Mouse (Mus musculus) C2C12 (cell line): Measurements from ENCODE around the gene Otud7a. TPM values are rescaled to one million over a fixed set of nuclear protein-coding genes. Genes with fewer than 3 reads are reported as not detected.

Experiments
- H3K27me3 ChIP-seq: one replicate; pipeline ENCODE4 v1.6.1; 2011; ENCODE audit not compliant: control insufficient read depth, insufficient read depth, insufficient read length
- H3K36me3 ChIP-seq: one replicate; pipeline ENCODE4 v1.6.1; 2011; ENCODE audit not compliant: control insufficient read depth, insufficient read depth
- H3K4me3 ChIP-seq: one replicate; pipeline ENCODE4 v1.5.1; 2011; ENCODE audit warnings: mild to moderate bottlenecking, control low read depth; ENCODE audit not compliant: poor library complexity, insufficient read depth, severe bottlenecking
- H3K79me2 ChIP-seq: one replicate; pipeline ENCODE4 v1.6.1; 2011; ENCODE audit not compliant: control insufficient read depth, insufficient read depth
- H3K79me3 ChIP-seq: one replicate; pipeline ENCODE4 v1.6.1; 2011; ENCODE audit warnings: low read depth, control low read depth
- H3ac ChIP-seq: one replicate; pipeline ENCODE3; 2011; ENCODE audit warnings: low read depth; ENCODE audit not compliant: control insufficient read depth, insufficient read length
- CEBPB ChIP-seq: IDR thresholded peaks from one replicate; pipeline ENCODE4 v1.6.1; 2011; ENCODE audit warnings: low read depth, mild to moderate bottlenecking, control low read depth, moderate library complexity
- CTCF ChIP-seq: IDR thresholded peaks from one replicate; pipeline ENCODE4 v1.5.1; 2011; ENCODE audit not compliant: control insufficient read depth, insufficient read depth, insufficient read length
- FOSL1 ChIP-seq: IDR thresholded peaks from one replicate; pipeline ENCODE4 v1.8.0; 2011; ENCODE audit warnings: mild to moderate bottlenecking, low read length; ENCODE audit not compliant: poor library complexity, insufficient read depth, severe bottlenecking
- MAX ChIP-seq: IDR thresholded peaks from one replicate; pipeline ENCODE4 v1.6.1; 2011; ENCODE audit warnings: mild to moderate bottlenecking, control low read depth
- MYOD1 ChIP-seq: IDR thresholded peaks from one replicate; pipeline ENCODE4 v1.6.1; 2011; ENCODE audit warnings: low read depth; ENCODE audit not compliant: control insufficient read depth, insufficient read length
- MYOG ChIP-seq: IDR thresholded peaks from one replicate; pipeline ENCODE4 v1.6.1; 2011; ENCODE audit not compliant: control insufficient read depth, insufficient read length; ENCODE audit errors: extremely low read depth
- USF1 ChIP-seq: IDR thresholded peaks from one replicate; pipeline ENCODE4 v1.6.1; 2011; ENCODE audit warnings: low read depth, mild to moderate bottlenecking, control low read depth, moderate library complexity
- polyA plus RNA-seq: library from polyadenylated mRNA; unstranded; fragments of >200 nt; fragmentation: generic; extraction: Trizol; gene quantifications from one replicate; pipeline ENCODE4 v1.2.1, GENCODE M21; 2012; ENCODE audit warnings: missing spikeins

Gene Otud7a
- polyA plus RNA-seq, 1 experiment, result 0.11 TPM

DNA sequence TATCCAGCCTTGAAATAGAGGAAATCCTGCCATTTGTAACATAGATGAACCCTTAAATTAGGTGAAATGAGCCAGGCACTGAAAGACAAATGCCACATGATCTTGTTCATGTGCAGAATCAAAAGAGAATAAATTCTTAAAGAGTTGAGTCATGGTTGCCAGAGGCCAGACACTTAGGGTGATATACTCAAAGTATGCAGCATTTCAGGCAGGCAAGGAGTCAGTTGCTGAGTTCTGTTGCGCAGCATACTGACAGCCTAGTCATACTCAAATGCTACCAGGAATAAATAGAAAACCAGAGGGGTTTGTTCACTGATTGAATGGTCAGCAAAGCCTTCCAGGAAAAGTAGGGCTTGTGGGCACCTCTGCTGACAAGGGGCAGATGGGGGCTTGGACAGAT lies 160.3 kb downstream of the Otud7a start:
- Histone ChIP-seq H3K27me3 (no peaks in the 10 kb centered on the region), H3K4me3 (no peak overlapping the region), H3ac (no peak overlapping the region), H3K36me3 (no peaks in the 10 kb centered on the region), H3K79me3 (no peaks in the 10 kb centered on the region), H3K79me2 (no peaks in the 10 kb centered on the region)
- TF ChIP-seq CTCF (no peak), MAX (no peak), MYOD1 (no peak), USF1 (no peak), FOSL1 (no peak), MYOG (no peak), CEBPB (no peak)

- no peak for TF ChIP-seq CTCF
- no peak for TF ChIP-seq MAX
- no peak for TF ChIP-seq CEBPB
- no peak for TF ChIP-seq USF1
- TF ChIP-seq FOSL1, result no peak
- no peak for TF ChIP-seq MYOG
- TF ChIP-seq MYOD1, result no peak
- Histone ChIP-seq H3K79me2 (no peaks in the 10 kb centered on the region), H3K36me3 (no peaks in the 10 kb centered on the region), H3K79me3 (no peaks in the 10 kb centered on the region), H3K27me3 (no peaks in the 10 kb centered on the region), H3ac (no peak overlapping the region), H3K4me3 (no peak overlapping the region)
Observed at GRCm38 (mm10) chr7:63617018-63617417, 172.5 kb downstream of the Otud7a start.

- H3K79me2 ChIP-seq, result no peaks in the 10 kb centered on the region
- H3ac ChIP-seq, result no peak overlapping the region
- no peak for TF ChIP-seq CEBPB
- no peak for TF ChIP-seq MYOG
- TF ChIP-seq USF1, result no peak
- no peak for TF ChIP-seq FOSL1
- TF ChIP-seq CTCF, result no peak
- TF ChIP-seq MYOD1, result no peak
- no peak for TF ChIP-seq MAX
- no peaks in the 10 kb centered on the region for H3K79me3 ChIP-seq
- no peak overlapping the region for H3K4me3 ChIP-seq
- H3K27me3 ChIP-seq, result no peaks in the 10 kb centered on the region
- no peaks in the 10 kb centered on the region for H3K36me3 ChIP-seq
Observed at GRCm38 (mm10) chr7:63620776-63621340, 176.3 kb downstream of the Otud7a start.

- TF ChIP-seq CEBPB (no peak), FOSL1 (no peak), MYOG (no peak), CTCF (no peak), MAX (no peak), USF1 (no peak), MYOD1 (no peak)
- H3K4me3 ChIP-seq, result no peak overlapping the region
- H3K79me3 ChIP-seq, result no peaks in the 10 kb centered on the region
- no peaks in the 10 kb centered on the region for H3K27me3 ChIP-seq
- no peaks in the 10 kb centered on the region for H3K36me3 ChIP-seq
- H3K79me2 ChIP-seq, result no peaks in the 10 kb centered on the region
- H3ac ChIP-seq, result no peak overlapping the region
Observed at GRCm38 (mm10) chr7:63637651-63638050, 193.1 kb downstream of the Otud7a start.

DNA sequence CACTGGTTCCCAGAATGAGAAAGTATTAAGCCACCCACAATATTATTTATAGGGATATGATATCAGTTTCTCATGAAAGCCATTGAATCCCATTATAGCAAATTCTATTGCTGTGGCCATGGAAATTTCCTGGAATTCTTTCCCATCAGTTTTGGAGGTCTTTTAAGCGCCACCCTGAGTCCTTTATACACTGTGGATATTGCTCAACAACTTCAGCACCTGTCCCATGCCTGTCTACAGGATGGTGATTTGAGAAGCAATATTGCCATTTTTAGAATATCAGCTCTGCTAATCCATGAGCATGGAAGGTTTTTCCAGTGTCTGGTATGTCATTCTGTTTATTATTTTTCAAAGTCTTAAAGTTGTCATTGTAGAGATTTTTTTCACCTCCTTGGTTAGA lies 199.5 kb downstream of the Otud7a start:
- H3ac ChIP-seq, result no peak overlapping the region
- H3K79me3 ChIP-seq, result no peaks in the 10 kb centered on the region
- H3K27me3 ChIP-seq, result no peaks in the 10 kb centered on the region
- H3K79me2 ChIP-seq, result no peaks in the 10 kb centered on the region
- no peak overlapping the region for H3K4me3 ChIP-seq
- TF ChIP-seq FOSL1 (no peak), MAX (no peak), USF1 (no peak), MYOD1 (no peak), CTCF (no peak), MYOG (no peak), CEBPB (no peak)
- H3K36me3 ChIP-seq, result no peaks in the 10 kb centered on the region

GRCm38 (mm10) chr7:63647136-63647535 lies 202.6 kb downstream of the Otud7a start:
- no peak overlapping the region for H3ac ChIP-seq
- no peaks in the 10 kb centered on the region for H3K79me3 ChIP-seq
- no peaks in the 10 kb centered on the region for H3K79me2 ChIP-seq
- H3K4me3 ChIP-seq, result no peak overlapping the region
- no peaks in the 10 kb centered on the region for H3K36me3 ChIP-seq
- TF ChIP-seq MYOG (no peak), MYOD1 (no peak), CTCF (no peak), FOSL1 (no peak), MAX (no peak), USF1 (no peak)
- no peaks in the 10 kb centered on the region for H3K27me3 ChIP-seq
